Mouse (Mus musculus): Measurements from ENCODE around the gene Zfp560. TPM values are rescaled to one million over a fixed set of nuclear protein-coding genes. Genes with fewer than 3 reads are reported as not detected.
A peak's percentile ranks its signal among the peaks of the same experiment; 100 is the strongest.
"Not testable (repeated sequence)": the region's sequence is repeated elsewhere in the genome, so short reads cannot be mapped to it uniquely, and the experiment has no call there.

The Zfp560 gene
- 10 to 100 TPM; 10.2 to 10.6 TPM for total RNA-seq (2021)
- long read RNA-seq, experiment 1, full-length matches to known transcripts, result 5 of 7 reads
- long read RNA-seq, experiment 1, partial matches to known transcripts, result 0 of 7 reads
- long read RNA-seq, experiment 1, other reads (novel, unspliced or antisense), result 2 of 7 reads
- long read RNA-seq, experiment 2, transcript Zfp560-202 (3 exons, 608 nt), result major isoform, 5 of 6 reads
- long read RNA-seq, experiment 2, partial matches to known transcripts, result 0 of 6 reads
- long read RNA-seq, experiment 2, other reads (novel, unspliced or antisense), result 1 of 6 reads

GRCm38 (mm10) chr9:20384532-20385342 lies at the start of gene Zfp560:
TSS of gene Zfp560 (minus strand) at chr9:20385177.
- peak; percentile 89 for DNase-seq

- no peak for DNase-seq
Measured at GRCm38 (mm10) chr9:20430004-20430403, 45.0 kb upstream of the Zfp560 start.

GRCm38 (mm10) chr9:20411460-20411859 lies 26.5 kb upstream of the Zfp560 start:
- DNase-seq, result no peak

- no peak for DNase-seq
Measured at GRCm38 (mm10) chr9:20409319-20409718, 24.3 kb upstream of the Zfp560 start.

GRCm38 (mm10) chr9:20385343-20385703 lies 346 bp upstream of the Zfp560 start:
- DNase-seq, result no peak

- no peak for DNase-seq
Measured at GRCm38 (mm10) chr9:20383659-20384058, 1.3 kb downstream of the Zfp560 start.

GRCm38 (mm10) chr9:20374712-20375111 lies 10.3 kb downstream of the Zfp560 start:
- no peak for DNase-seq

- DNase-seq, result no peak
Measured at GRCm38 (mm10) chr9:20367311-20367710, 17.7 kb downstream of the Zfp560 start.

GRCm38 (mm10) chr9:20348501-20348900 lies 36.5 kb downstream of the Zfp560 start:
- no peak for DNase-seq

- DNase-seq, result no peak
Measured at GRCm38 (mm10) chr9:20335994-20336393, 49.0 kb downstream of the Zfp560 start, which contains the start of gene Olfr18. TSS of gene Olfr18 (minus strand) at chr9:20336094.

- DNase-seq, result no peak
Measured at GRCm38 (mm10) chr9:20298232-20298631, 86.7 kb downstream of the Zfp560 start, which contains the start of gene Olfr873. TSS of gene Olfr873 (plus strand) at chr9:20298532.

GRCm38 (mm10) chr9:20295562-20295961 lies 89.4 kb downstream of the Zfp560 start:
- not testable (repeated sequence) for DNase-seq

Other genes starting within 250 kb of the Zfp560 start
- not detected for gene Olfr870, start 211.1 kb downstream of the Zfp560 start, total RNA-seq (2021)
- not detected for gene Olfr871, start 173.0 kb downstream of the Zfp560 start, total RNA-seq (2021)
- not detected for gene Olfr872, start 148.1 kb downstream of the Zfp560 start, total RNA-seq (2021)
- not detected for gene Olfr39, start 102.8 kb downstream of the Zfp560 start, total RNA-seq (2021)
- not detected for gene Olfr873, start 86.6 kb downstream of the Zfp560 start, total RNA-seq (2021)
- gene Olfr18, start 49.1 kb downstream of the Zfp560 start, total RNA-seq (2021), result not detected
- 10 to 100 TPM; 12.0 to 14.7 TPM for gene Zfp26, start 75.0 kb upstream of the Zfp560 start, total RNA-seq (2021)
- gene Zfp426, start 107.6 kb upstream of the Zfp560 start, total RNA-seq (2021), result 10 to 100 TPM in 1 of 2 experiments, 1 to 10 TPM in 1; 9.8 to 12.5 TPM
- gene Zfp266, start 136.2 kb upstream of the Zfp560 start, total RNA-seq (2021), result 10 to 100 TPM; 31.4 to 39.3 TPM
- 1 to 10 TPM; 5.2 to 6.0 TPM for gene Zfp846, start 196.1 kb upstream of the Zfp560 start, total RNA-seq (2021)

Data from gastrocnemius, postnatal 10 days (tissue).